ENCODE assay signal across 9 mouse cellular contexts in genomic region chr14:26488329-26489020, GRCm38 (mm10). TPM values are rescaled to one million over a fixed set of nuclear protein-coding genes. Genes with fewer than 3 reads are reported as not detected.
DNase-seq lines count a peak whose midpoint lies in the region; ATAC-seq and TF ChIP-seq lines count a peak whose summit lies in the region.
"Had no signal": no experiment of that assay in that cellular context is flagged by ENCODE, and none has a peak within 500 bp of the region (broad histone marks: within the 10 kb centered on the region; RNA-seq: fewer than 3 reads in every experiment).

No protein-coding gene starts in this region.

- H3K4me2 ChIP-seq in kidney, postnatal 0 days (ENCODE audit: low read length): no peak overlapping the region
- H3K4me2 ChIP-seq in embryonic facial prominence, embryonic 15.5 days (replicated peaks): no peak overlapping the region
- H3K4me2 ChIP-seq in midbrain, embryonic 15.5 days: no peak overlapping the region
- H3K4me2 ChIP-seq: liver, embryonic 15.5 days had no signal

- 0 out of 2 replicates have a peak, but pooled peaks cover 4% of the 10 kb centered on the region for H3K36me3 ChIP-seq in kidney, postnatal 0 days (ENCODE audit: insufficient read depth, low read length)
- no peaks in the 10 kb centered on the region for H3K36me3 ChIP-seq in embryonic facial prominence, embryonic 15.5 days
- H3K36me3 ChIP-seq in midbrain, embryonic 15.5 days (replicated peaks): no peaks in the 10 kb centered on the region
- H3K36me3 ChIP-seq: liver, embryonic 15.5 days had no signal

- no peak for ATAC-seq in kidney, postnatal 0 days (replicated peaks; ENCODE audit: low FRiP score, low read depth)
- 0 out of 2 replicates have a peak, but pooled peaks have one; percentile 11 for ATAC-seq in embryonic facial prominence, embryonic 15.5 days (ENCODE audit: insufficient number of reproducible peaks, low FRiP score, low TSS enrichment, low read depth)
- ATAC-seq in midbrain, embryonic 15.5 days (replicated peaks): 0 out of 2 replicates have a peak, but pooled peaks have one; percentile 24

- no peak for TF ChIP-seq CTCF in kidney, postnatal 0 days (IDR thresholded peaks at IDR 0.05; ENCODE audit: low read depth)

- DNase-seq in kidney, postnatal 0 days (ENCODE audit: low spot score): peak; percentile 24
- DNase-seq in kidney, postnatal 14 days: no peak
- peak; percentile 57 for DNase-seq in cerebellum, postnatal 10 days
- DNase-seq in adrenal gland, postnatal 36 days: no peak
- DNase-seq in T-cell, adult 2 months (ENCODE audit: low spot score): no peak

- H3K27ac ChIP-seq in kidney, postnatal 0 days: no peak overlapping the region
- H3K27ac ChIP-seq in embryonic facial prominence, embryonic 15.5 days (replicated peaks): no peak overlapping the region
- H3K27ac ChIP-seq in midbrain, embryonic 15.5 days: no peak overlapping the region
- H3K27ac ChIP-seq: liver, embryonic 15.5 days had no signal

- H3K9me3 ChIP-seq in kidney, postnatal 0 days (replicated peaks; ENCODE audit: low read length): no peaks in the 10 kb centered on the region
- no peaks in the 10 kb centered on the region for H3K9me3 ChIP-seq in embryonic facial prominence, embryonic 15.5 days (replicated peaks)
- no peaks in the 10 kb centered on the region for H3K9me3 ChIP-seq in midbrain, embryonic 15.5 days
- H3K9me3 ChIP-seq: liver, embryonic 15.5 days had no signal

- no peak overlapping the region for H3K4me3 ChIP-seq in kidney, postnatal 0 days (replicated peaks; ENCODE audit: low read depth, low read length)
- H3K4me3 ChIP-seq in embryonic facial prominence, embryonic 15.5 days (replicated peaks): no peak overlapping the region
- no peak overlapping the region for H3K4me3 ChIP-seq in midbrain, embryonic 15.5 days
- H3K4me3 ChIP-seq: erythroblast, embryonic 14.5 days; liver, embryonic 15.5 days had no signal

- 64% methylated on average over 9 of the region's 9 CpGs for WGBS in kidney, postnatal 0 days
- WGBS in embryonic facial prominence, embryonic 15.5 days: 58% methylated on average over 9 of the region's 9 CpGs
- 57% methylated on average over 9 of the region's 9 CpGs for WGBS in midbrain, embryonic 15.5 days

- no peaks in the 10 kb centered on the region for H3K27me3 ChIP-seq in kidney, postnatal 0 days (ENCODE audit: insufficient read depth, low read length)
- H3K27me3 ChIP-seq in embryonic facial prominence, embryonic 15.5 days: no peaks in the 10 kb centered on the region
- H3K27me3 ChIP-seq in midbrain, embryonic 15.5 days (replicated peaks): no peaks in the 10 kb centered on the region
- H3K27me3 ChIP-seq: liver, embryonic 15.5 days had no signal

- H3K4me1 ChIP-seq in kidney, postnatal 0 days (replicated peaks; ENCODE audit: insufficient read depth, low read length): no peaks in the 10 kb centered on the region; the same call in 1 of the 2 replicates
- peaks cover 8% of the 10 kb centered on the region for H3K4me1 ChIP-seq in embryonic facial prominence, embryonic 15.5 days
- 0 out of 2 replicates have a peak, but pooled peaks cover 4% of the 10 kb centered on the region for H3K4me1 ChIP-seq in midbrain, embryonic 15.5 days

- H3K9ac ChIP-seq in kidney, postnatal 0 days (ENCODE audit: low read depth, low read length): no peak overlapping the region
- H3K9ac ChIP-seq in embryonic facial prominence, embryonic 15.5 days: no peak overlapping the region
- H3K9ac ChIP-seq in midbrain, embryonic 15.5 days: no peak overlapping the region
- H3K9ac ChIP-seq: liver, embryonic 15.5 days had no signal

RNA-seq across cellular contexts. Expression of gene Slmap, which starts 46.3 kb away (rescaled TPM):
- polyA plus RNA-seq in kidney, postnatal 0 days (2015; fragmentation: Nextera tagmentation; extraction: Ambion mirVana): 22.9 and 24.3 TPM in 2 replicates
- 19.5 and 21.5 TPM in 2 replicates for polyA plus RNA-seq in embryonic facial prominence, embryonic 15.5 days (2015; fragmentation: Nextera tagmentation; extraction: Ambion mirVana)
- 12.6 and 13.1 TPM in 2 replicates for polyA plus RNA-seq in midbrain, embryonic 15.5 days (2015; fragmentation: Nextera tagmentation; extraction: Ambion mirVana)
- 10 to 100 TPM; 76.2 to 84.7 TPM for total RNA-seq in adrenal gland, postnatal 36 days (2021)

Comparison
In these comparisons a context has a peak if more than half of its experiments do, and no peak if none do; other contexts are left out.
1. DNase-seq: peak in kidney, postnatal 0 days (single experiment) and cerebellum, postnatal 10 days (2 of 2); none in kidney, postnatal 14 days (single experiment), adrenal gland, postnatal 36 days (0 of 2) and T-cell, adult 2 months (single experiment).